Mouse (Mus musculus): ENCODE data around the gene Cd4. TPM values are rescaled to one million over a fixed set of nuclear protein-coding genes. Genes with fewer than 3 reads are reported as not detected.
"Not testable (repeated sequence)": the region's sequence is repeated elsewhere in the genome, so short reads cannot be mapped to it uniquely, and the experiment has no call there.

Gene Cd4
- polyA plus RNA-seq, 1 experiment from 2014 or later: 0.14 TPM

- WGBS (ENCODE audit: insufficient replicate concordance): 23% methylated on average over 3 of the region's 3 CpGs
- DNase-seq (no peak), ATAC-seq (no peak)
- Histone ChIP-seq H3K4me1 (ENCODE audit: insufficient read depth) (no peaks in the 10 kb centered on the region), H3K27me3 (ENCODE audit: insufficient read depth, low read length) (no peaks in the 10 kb centered on the region), H3K9me3 (ENCODE audit: low read length) (no peaks in the 10 kb centered on the region), H3K36me3 (replicated peaks; ENCODE audit: insufficient read depth, low read length) (no peaks in the 10 kb centered on the region), H3K4me3 (ENCODE audit: low read depth, low read length) (no peak overlapping the region), H3K9ac (replicated peaks) (no peak overlapping the region), H3K4me2 (ENCODE audit: low read depth, low read length) (no peak overlapping the region), H3K27ac (ENCODE audit: low read depth) (no peak overlapping the region)
- no peak for TF ChIP-seq EP300 (IDR thresholded peaks at IDR 0.05; ENCODE audit: low read depth)
- no peak for TF ChIP-seq CTCF (IDR thresholded peaks at IDR 0.05; ENCODE audit: low read depth)
These were observed 10.3 kb upstream of the Cd4 start for GRCm38 (mm10) chr6:124898359-124898758.

- H3K4me3 ChIP-seq (ENCODE audit: low read depth, low read length); DNase-seq; H3K27me3 ChIP-seq (ENCODE audit: insufficient read depth, low read length); H3K9me3 ChIP-seq (ENCODE audit: low read length); H3K4me2 ChIP-seq (ENCODE audit: low read depth, low read length); H3K36me3 ChIP-seq (replicated peaks; ENCODE audit: insufficient read depth, low read length); H3K27ac ChIP-seq (ENCODE audit: low read depth); ATAC-seq; H3K4me1 ChIP-seq (ENCODE audit: insufficient read depth); H3K9ac ChIP-seq (replicated peaks): not testable (repeated sequence)
- 72% methylated on average over 2 of the region's 2 CpGs for WGBS (ENCODE audit: insufficient replicate concordance)
These were observed 6.1 kb upstream of the Cd4 start for GRCm38 (mm10) chr6:124894113-124894512.

- 54% methylated on average over 6 of the region's 6 CpGs for WGBS (ENCODE audit: insufficient replicate concordance)
- TF ChIP-seq CTCF (IDR thresholded peaks at IDR 0.05; ENCODE audit: low read depth) (no peak), EP300 (IDR thresholded peaks at IDR 0.05; ENCODE audit: low read depth) (no peak)
- H3K36me3 ChIP-seq (replicated peaks; ENCODE audit: insufficient read depth, low read length): no peaks in the 10 kb centered on the region
These were observed 3.0 kb upstream of the Cd4 start for GRCm38 (mm10) chr6:124890997-124891396.

GRCm38 (mm10) chr6:124888555-124889125 lies 619 bp upstream of the Cd4 start:
- Histone ChIP-seq H3K4me1 (ENCODE audit: insufficient read depth) (no peaks in the 10 kb centered on the region), H3K9me3 (ENCODE audit: low read length) (no peaks in the 10 kb centered on the region), H3K27me3 (ENCODE audit: insufficient read depth, low read length) (no peaks in the 10 kb centered on the region), H3K4me2 (ENCODE audit: low read depth, low read length) (no peak overlapping the region), H3K27ac (ENCODE audit: low read depth) (no peak overlapping the region), H3K36me3 (replicated peaks; ENCODE audit: insufficient read depth, low read length) (no peaks in the 10 kb centered on the region), H3K9ac (replicated peaks) (no peak overlapping the region), H3K4me3 (ENCODE audit: low read depth, low read length) (no peak overlapping the region)
- DNase-seq (no peak), ATAC-seq (no peak)
- TF ChIP-seq EP300 (IDR thresholded peaks at IDR 0.05; ENCODE audit: low read depth): no peak
- TF ChIP-seq CTCF (IDR thresholded peaks at IDR 0.05; ENCODE audit: low read depth): no peak
- 83% methylated on average over 6 of the region's 6 CpGs for WGBS (ENCODE audit: insufficient replicate concordance)

More at GRCm38 (mm10) chr6:124890997-124891396, 3.0 kb upstream of the Cd4 start:
- DNase-seq (no peak), ATAC-seq (no peak)
- H3K4me2 ChIP-seq (ENCODE audit: low read depth, low read length): no peak overlapping the region
- no peaks in the 10 kb centered on the region for H3K9me3 ChIP-seq (ENCODE audit: low read length)
- no peaks in the 10 kb centered on the region for H3K4me1 ChIP-seq (ENCODE audit: insufficient read depth)
- H3K27me3 ChIP-seq (ENCODE audit: insufficient read depth, low read length): no peaks in the 10 kb centered on the region
- H3K4me3 ChIP-seq (ENCODE audit: low read depth, low read length): no peak overlapping the region
- no peak overlapping the region for H3K9ac ChIP-seq (replicated peaks)
- H3K27ac ChIP-seq (ENCODE audit: low read depth): no peak overlapping the region

GRCm38 (mm10) chr6:124885956-124886381 lies 2.1 kb downstream of the Cd4 start:
- TF ChIP-seq EP300 (IDR thresholded peaks at IDR 0.05; ENCODE audit: low read depth) (no peak), CTCF (IDR thresholded peaks at IDR 0.05; ENCODE audit: low read depth) (no peak)
- ATAC-seq (no peak), DNase-seq (no peak)
- Histone ChIP-seq H3K27ac (ENCODE audit: low read depth) (no peak overlapping the region), H3K9ac (replicated peaks) (no peak overlapping the region), H3K27me3 (ENCODE audit: insufficient read depth, low read length) (no peaks in the 10 kb centered on the region), H3K36me3 (replicated peaks; ENCODE audit: insufficient read depth, low read length) (no peaks in the 10 kb centered on the region), H3K4me1 (ENCODE audit: insufficient read depth) (no peaks in the 10 kb centered on the region), H3K9me3 (ENCODE audit: low read length) (no peaks in the 10 kb centered on the region), H3K4me2 (ENCODE audit: low read depth, low read length) (no peak overlapping the region), H3K4me3 (ENCODE audit: low read depth, low read length) (no peak overlapping the region)
- WGBS (ENCODE audit: insufficient replicate concordance): 78% methylated on average over 8 of the region's 8 CpGs

- ATAC-seq: no peak
- Histone ChIP-seq H3K27me3 (ENCODE audit: insufficient read depth, low read length) (no peaks in the 10 kb centered on the region), H3K36me3 (replicated peaks; ENCODE audit: insufficient read depth, low read length) (no peaks in the 10 kb centered on the region), H3K4me1 (ENCODE audit: insufficient read depth) (no peaks in the 10 kb centered on the region), H3K4me3 (ENCODE audit: low read depth, low read length) (no peak overlapping the region), H3K9ac (replicated peaks) (no peak overlapping the region), H3K9me3 (ENCODE audit: low read length) (no peaks in the 10 kb centered on the region), H3K27ac (ENCODE audit: low read depth) (no peak overlapping the region), H3K4me2 (ENCODE audit: low read depth, low read length) (no peak overlapping the region)
- no peak for DNase-seq
- no peak for TF ChIP-seq CTCF (IDR thresholded peaks at IDR 0.05; ENCODE audit: low read depth)
- TF ChIP-seq EP300 (IDR thresholded peaks at IDR 0.05; ENCODE audit: low read depth): no peak
- WGBS (ENCODE audit: insufficient replicate concordance): 58% methylated on average over 10 of the region's 10 CpGs
These were observed 3.1 kb downstream of the Cd4 start for GRCm38 (mm10) chr6:124884714-124885500.
